Mouse (Mus musculus): ENCODE results near the gene Scaf4. TPM values are rescaled to one million over a fixed set of nuclear protein-coding genes. Genes with fewer than 3 reads are reported as not detected.

The Scaf4 gene
- polyA plus RNA-seq, 1 experiment: 110 TPM

- TF ChIP-seq CTCF (IDR thresholded peaks at IDR 0.05; ENCODE audit: borderline replicate concordance, control insufficient read depth, extremely low read depth, insufficient read depth, low read length, poor library complexity) (no peak), POLR2A (IDR thresholded peaks at IDR 0.05; ENCODE audit: control insufficient read depth, extremely low read depth, insufficient read depth, low read length, poor library complexity) (no peak)
- H3K4me1 ChIP-seq (replicated peaks; ENCODE audit: control insufficient read depth, insufficient read depth, low read length): 0 out of 2 replicates have a peak, but pooled peaks cover 2% of the 10 kb centered on the region
- WGBS: 89% methylated on average over 3 of the region's 3 CpGs
- H3K4me3 ChIP-seq (ENCODE audit: control insufficient read depth, insufficient read depth, low read length): no peak overlapping the region
- no peaks in the 10 kb centered on the region for H3K27me3 ChIP-seq (ENCODE audit: control insufficient read depth, insufficient read depth, low read length)
- DNase-seq: no peak
- H3K36me3 ChIP-seq (ENCODE audit: control insufficient read depth, insufficient read depth, low read length): no peaks in the 10 kb centered on the region
- no peak overlapping the region for H3K27ac ChIP-seq (ENCODE audit: control insufficient read depth, insufficient read depth, low read length)
Observed at GRCm38 (mm10) chr16:90178404-90178803, 105.9 kb downstream of the Scaf4 start.

GRCm38 (mm10) chr16:90177425-90177824 is 106.9 kb downstream of the Scaf4 start:
- no peak overlapping the region for H3K27ac ChIP-seq (ENCODE audit: control insufficient read depth, insufficient read depth, low read length)
- H3K27me3 ChIP-seq (ENCODE audit: control insufficient read depth, insufficient read depth, low read length): no peaks in the 10 kb centered on the region
- TF ChIP-seq CTCF (IDR thresholded peaks at IDR 0.05; ENCODE audit: borderline replicate concordance, control insufficient read depth, extremely low read depth, insufficient read depth, low read length, poor library complexity): no peak
- TF ChIP-seq POLR2A (IDR thresholded peaks at IDR 0.05; ENCODE audit: control insufficient read depth, extremely low read depth, insufficient read depth, low read length, poor library complexity): no peak
- H3K36me3 ChIP-seq (ENCODE audit: control insufficient read depth, insufficient read depth, low read length): no peaks in the 10 kb centered on the region
- 10% methylated on average over 8 of the region's 8 CpGs for WGBS
- no peak for DNase-seq
- 0 out of 2 replicates have a peak, but pooled peaks cover 2% of the 10 kb centered on the region for H3K4me1 ChIP-seq (replicated peaks; ENCODE audit: control insufficient read depth, insufficient read depth, low read length)
- no peak overlapping the region for H3K4me3 ChIP-seq (ENCODE audit: control insufficient read depth, insufficient read depth, low read length)

DNA sequence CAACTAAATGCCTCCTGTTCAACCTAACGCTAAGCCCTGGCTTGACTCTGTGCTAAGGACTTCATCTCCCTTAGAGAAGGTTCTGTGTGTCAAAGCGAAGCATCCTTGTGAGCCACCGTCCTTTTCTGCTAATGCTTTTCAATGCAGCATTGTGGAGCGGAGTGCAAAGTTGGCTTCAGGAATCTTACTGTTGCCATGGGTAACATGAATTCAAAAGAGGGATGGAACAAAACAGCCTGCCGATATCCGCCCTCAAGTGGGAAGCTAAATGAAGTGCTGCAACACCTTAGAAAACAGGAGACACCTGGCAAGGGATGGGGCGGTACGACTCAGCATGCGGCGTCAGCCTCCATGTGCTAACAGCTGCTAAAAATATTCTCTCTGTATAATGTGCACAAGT is 107.8 kb downstream of the Scaf4 start:
- H3K27me3 ChIP-seq (ENCODE audit: control insufficient read depth, insufficient read depth, low read length): no peaks in the 10 kb centered on the region
- no peak overlapping the region for H3K27ac ChIP-seq (ENCODE audit: control insufficient read depth, insufficient read depth, low read length)
- no peak for DNase-seq
- 0 out of 2 replicates have a peak, but pooled peaks cover 2% of the 10 kb centered on the region for H3K4me1 ChIP-seq (replicated peaks; ENCODE audit: control insufficient read depth, insufficient read depth, low read length)
- 30% methylated on average over 10 of the region's 10 CpGs for WGBS
- no peaks in the 10 kb centered on the region for H3K36me3 ChIP-seq (ENCODE audit: control insufficient read depth, insufficient read depth, low read length)
- TF ChIP-seq CTCF (IDR thresholded peaks at IDR 0.05; ENCODE audit: borderline replicate concordance, control insufficient read depth, extremely low read depth, insufficient read depth, low read length, poor library complexity) (no peak), POLR2A (IDR thresholded peaks at IDR 0.05; ENCODE audit: control insufficient read depth, extremely low read depth, insufficient read depth, low read length, poor library complexity) (no peak)
- H3K4me3 ChIP-seq (ENCODE audit: control insufficient read depth, insufficient read depth, low read length): no peak overlapping the region

Other genes starting within 250 kb of the Scaf4 start
- gene Tiam1, start 140.7 kb downstream of the Scaf4 start, polyA plus RNA-seq (2012; rRNA removed): 14.1 and 17.8 TPM in 2 replicates
- gene Sod1, start 63.7 kb downstream of the Scaf4 start, polyA plus RNA-seq (2012; rRNA removed): 277 and 305 TPM in 2 replicates
- 2.7 and 2.9 TPM in 2 replicates for gene Hunk, start 101.5 kb upstream of the Scaf4 start, polyA plus RNA-seq (2012; rRNA removed)